Mouse (Mus musculus) hindbrain, embryonic 13.5 days (tissue): ENCODE results near the gene Bag6. TPM values are rescaled to one million over a fixed set of nuclear protein-coding genes. Genes with fewer than 3 reads are reported as not detected.
A peak's percentile ranks its signal among the peaks of the same experiment; 100 is the strongest.

ENCODE experiments used
- ATAC-seq: fragments of 200-750 bp; cut with Nextera tagmentation; 2 replicates; pipeline ENCODE4 v1.8.0; 2017; ENCODE audit warnings: moderate TSS enrichment; ENCODE audit not compliant: low FRiP score
- H3K27ac ChIP-seq: fragments of 300-500 bp; sonication (generic); 2 replicates; pipeline ENCODE4 v1.5.1; 2015; ENCODE audit warnings: inconsistent platforms, mild to moderate bottlenecking, moderate library complexity
- H3K27me3 ChIP-seq: fragments of 300-500 bp; sonication (generic); 2 replicates; pipeline ENCODE4 v1.6.1; 2015; ENCODE audit warnings: mild to moderate bottlenecking, inconsistent platforms
- H3K36me3 ChIP-seq: fragments of 300-500 bp; sonication (generic); 2 replicates; pipeline ENCODE4 v1.6.1; 2015; ENCODE audit warnings: mild to moderate bottlenecking, inconsistent platforms
- H3K4me1 ChIP-seq: fragments of 300-500 bp; sonication (generic); replicated peaks from 2 replicates; pipeline ENCODE4 v1.6.1; 2015; ENCODE audit warnings: inconsistent platforms
- H3K4me2 ChIP-seq: fragments of 300-500 bp; sonication (generic); 2 replicates; pipeline ENCODE4 v1.6.1; 2015; ENCODE audit warnings: inconsistent platforms, mild to moderate bottlenecking, moderate library complexity
- H3K4me3 ChIP-seq: fragments of 300-500 bp; sonication (generic); 2 replicates; pipeline ENCODE4 v1.5.1; 2015; ENCODE audit warnings: mild to moderate bottlenecking, inconsistent platforms
- H3K9ac ChIP-seq: fragments of 300-500 bp; sonication (generic); 2 replicates; pipeline ENCODE4 v1.6.1; 2015; ENCODE audit warnings: mild to moderate bottlenecking, inconsistent platforms
- H3K9me3 ChIP-seq: fragments of 300-500 bp; sonication (generic); 2 replicates; pipeline ENCODE4 v1.6.1; 2016; ENCODE audit warnings: inconsistent platforms
- WGBS: fragments of 180-500 bp; shearing (Covaris S2); methylation state at CpG from one replicate; pipeline ENCODE4 v1.1.7; 2015; 5-methylcytosine and 5-hydroxymethylcytosine counted together
- polyA plus RNA-seq: library from polyadenylated mRNA; unstranded; fragments of >200 nt; fragmentation: Nextera tagmentation; extraction: Ambion mirVana; gene quantifications from 2 replicates; pipeline ENCODE4 v1.2.1, GENCODE M21; 2015

Gene Bag6
- polyA plus RNA-seq, 1 experiment from 2014 or later = 76.5 TPM

DNA sequence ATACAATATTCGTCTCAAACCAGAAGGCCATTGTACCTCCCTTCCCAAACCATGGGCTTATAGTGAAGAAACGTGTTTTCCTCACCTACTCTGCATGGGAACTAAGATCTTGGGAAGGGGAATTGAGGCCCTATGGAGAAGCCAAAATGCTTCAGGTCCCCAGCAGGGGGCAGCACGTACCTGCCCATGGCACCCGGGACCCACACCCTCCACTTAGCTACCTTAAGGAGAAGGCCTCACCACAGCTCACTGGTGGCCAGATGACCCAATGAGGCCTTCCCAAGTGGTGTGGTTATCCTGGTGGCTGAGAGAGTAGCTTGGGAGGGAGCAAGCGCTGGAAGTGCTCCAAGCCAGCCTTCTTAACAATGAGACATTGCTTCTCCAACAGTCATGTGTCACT is 43.5 kb downstream of the Bag6 start:
- H3K4me2 ChIP-seq = no peak overlapping the region
- H3K27me3 ChIP-seq = no peaks in the 10 kb centered on the region
- no peaks in the 10 kb centered on the region for H3K9me3 ChIP-seq
- H3K4me1 ChIP-seq = no peaks in the 10 kb centered on the region
- H3K4me3 ChIP-seq = no peak overlapping the region
- no peak for ATAC-seq
- no peak overlapping the region for H3K9ac ChIP-seq
- no peak overlapping the region for H3K27ac ChIP-seq
- WGBS = 14% methylated on average over 5 of the region's 5 CpGs
- no peaks in the 10 kb centered on the region for H3K36me3 ChIP-seq

- 93% methylated on average over 5 of the region's 5 CpGs for WGBS
- no peaks in the 10 kb centered on the region for H3K27me3 ChIP-seq
- no peaks in the 10 kb centered on the region for H3K4me1 ChIP-seq
- no peaks in the 10 kb centered on the region for H3K9me3 ChIP-seq
- no peaks in the 10 kb centered on the region for H3K36me3 ChIP-seq
- H3K4me3 ChIP-seq = no peak overlapping the region
- H3K9ac ChIP-seq = no peak overlapping the region
- no peak overlapping the region for H3K4me2 ChIP-seq
- no peak for ATAC-seq
- no peak overlapping the region for H3K27ac ChIP-seq
These were observed 45.1 kb downstream of the Bag6 start for GRCm38 (mm10) chr17:35180093-35180492.

- H3K4me2 ChIP-seq = peak overlapping the region; percentile 49
- 2% methylated on average over 17 of the region's 18 CpGs for WGBS
- H3K9ac ChIP-seq = peak overlapping the region; percentile 46; the same call in 1 of the 2 replicates
- H3K36me3 ChIP-seq = no peaks in the 10 kb centered on the region
- H3K4me1 ChIP-seq = peaks cover 8% of the 10 kb centered on the region; the same call in 1 of the 2 replicates
- H3K27ac ChIP-seq = peak overlapping the region; percentile 70; the same call in 1 of the 2 replicates
- ATAC-seq = 0 out of 2 replicates have a peak, but pooled peaks have one; percentile 46
- peak overlapping the region; percentile 26 for H3K4me3 ChIP-seq
- H3K27me3 ChIP-seq = no peaks in the 10 kb centered on the region
- H3K9me3 ChIP-seq = no peaks in the 10 kb centered on the region
These were observed 50.9 kb downstream of the Bag6 start for GRCm38 (mm10) chr17:35185639-35186611.

DNA sequence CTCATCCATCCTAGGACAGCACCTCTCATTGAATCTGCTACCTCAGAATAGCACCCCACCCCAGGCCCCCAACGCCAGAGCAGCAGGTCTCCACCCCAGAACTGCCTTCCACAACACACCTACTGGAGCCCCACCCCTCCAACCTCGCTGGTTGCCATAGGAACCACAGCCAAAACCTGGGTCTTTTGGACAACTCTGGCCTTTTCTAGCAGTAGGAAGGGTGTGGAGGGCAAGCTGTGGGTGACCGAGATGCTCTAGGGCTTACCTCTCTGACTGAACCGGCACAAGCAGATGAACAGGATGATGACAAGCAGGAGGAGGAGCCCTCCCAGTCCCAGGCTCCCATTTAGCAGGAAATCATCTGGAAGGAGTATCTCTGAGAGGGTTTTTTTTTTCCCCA is 51.7 kb downstream of the Bag6 start:
- peaks cover 8% of the 10 kb centered on the region; the same call in 1 of the 2 replicates for H3K4me1 ChIP-seq
- no peaks in the 10 kb centered on the region for H3K9me3 ChIP-seq
- no peak overlapping the region for H3K9ac ChIP-seq
- WGBS = 1% methylated on average over 4 of the region's 4 CpGs
- no peaks in the 10 kb centered on the region for H3K36me3 ChIP-seq
- peak overlapping the region; percentile 70; the same call in 1 of the 2 replicates for H3K27ac ChIP-seq
- H3K4me2 ChIP-seq = peak overlapping the region; percentile 49
- peak overlapping the region; percentile 26; the same call in 1 of the 2 replicates for H3K4me3 ChIP-seq
- H3K27me3 ChIP-seq = no peaks in the 10 kb centered on the region
- ATAC-seq = no peak

- Histone ChIP-seq H3K4me2 (no peak overlapping the region), H3K36me3 (no peaks in the 10 kb centered on the region), H3K4me3 (no peak overlapping the region), H3K27ac (no peak overlapping the region), H3K9ac (no peak overlapping the region), H3K9me3 (no peaks in the 10 kb centered on the region), H3K4me1 (peaks cover 8% of the 10 kb centered on the region; the same call in 1 of the 2 replicates), H3K27me3 (no peaks in the 10 kb centered on the region)
- 74% methylated on average over 4 of the region's 4 CpGs for WGBS
- ATAC-seq = no peak
These were observed 52.4 kb downstream of the Bag6 start for GRCm38 (mm10) chr17:35187345-35187744.

GRCm38 (mm10) chr17:35187959-35188610 is 53.1 kb downstream of the Bag6 start, which contains the start of gene Lst1:
Gene Lst1, minus strand, starts transcription at chr17:35188439.
- no peak within 1 kb of the TSS for H3K4me3 ChIP-seq
- H3K9ac ChIP-seq = no peak within 1 kb of the TSS
- H3K36me3 ChIP-seq = no peaks in the 10 kb centered on the region
- H3K27ac ChIP-seq = no peak within 1 kb of the TSS
- no peak for ATAC-seq
- H3K9me3 ChIP-seq = no peaks in the 10 kb centered on the region
- H3K4me2 ChIP-seq = no peak within 1 kb of the TSS
- 81% methylated on average over 7 of the region's 7 CpGs for WGBS
- peaks cover 8% of the 10 kb centered on the region; the same call in 1 of the 2 replicates for H3K4me1 ChIP-seq
- no peaks in the 10 kb centered on the region for H3K27me3 ChIP-seq

DNA sequence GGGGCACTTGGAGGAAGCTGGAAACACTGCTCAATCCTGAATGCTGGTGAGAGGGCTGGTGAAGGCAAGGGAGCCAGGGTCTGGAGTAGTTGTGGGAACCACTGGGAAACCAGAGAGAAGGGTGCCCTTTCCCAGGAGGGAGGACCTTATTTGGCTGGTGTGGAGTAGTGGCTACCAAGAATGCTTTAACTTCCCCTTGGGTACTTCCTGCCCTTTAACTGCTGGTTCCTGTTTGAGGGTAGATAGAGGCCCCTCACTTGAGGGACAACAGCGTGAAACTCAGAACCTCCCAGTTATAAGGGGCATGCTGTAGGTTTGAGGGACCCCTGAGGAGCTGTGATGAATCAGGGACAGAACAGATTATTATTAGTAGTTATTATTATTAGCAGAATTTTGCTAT is 54.2 kb downstream of the Bag6 start:
- Histone ChIP-seq H3K4me3 (no peak overlapping the region), H3K4me1 (peaks cover 8% of the 10 kb centered on the region; the same call in 1 of the 2 replicates), H3K27ac (no peak overlapping the region), H3K36me3 (no peaks in the 10 kb centered on the region), H3K9me3 (no peaks in the 10 kb centered on the region), H3K27me3 (peaks cover 7% of the 10 kb centered on the region), H3K4me2 (no peak overlapping the region), H3K9ac (no peak overlapping the region)
- WGBS = 57% methylated on average over 1 of the region's 1 CpGs
- no peak for ATAC-seq

DNA sequence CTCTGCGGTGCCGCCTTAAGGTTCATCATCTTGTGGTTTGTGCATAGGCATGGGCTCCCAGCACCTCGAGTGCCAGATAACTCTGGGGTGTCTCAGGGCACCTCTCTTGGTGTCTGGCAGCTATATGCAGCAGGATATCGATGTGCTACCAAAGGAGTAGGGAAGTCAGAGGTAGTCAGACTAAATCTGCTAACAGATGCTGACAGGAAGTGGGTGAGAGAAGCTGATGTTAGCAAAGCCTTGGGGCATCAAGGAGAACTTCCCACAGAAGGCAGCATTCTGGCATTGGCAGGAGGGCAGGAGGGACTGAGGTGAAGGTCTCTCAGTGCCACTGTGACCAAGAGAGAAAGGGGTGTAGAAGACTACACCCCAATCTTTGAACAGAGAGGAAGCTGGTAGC is 55.1 kb downstream of the Bag6 start:
- peaks cover 17% of the 10 kb centered on the region for H3K27me3 ChIP-seq
- ATAC-seq = no peak
- H3K4me1 ChIP-seq = peaks cover 15% of the 10 kb centered on the region
- no peak overlapping the region for H3K9ac ChIP-seq
- WGBS = 77% methylated on average over 4 of the region's 4 CpGs
- no peak overlapping the region for H3K4me2 ChIP-seq
- no peaks in the 10 kb centered on the region for H3K36me3 ChIP-seq
- no peaks in the 10 kb centered on the region for H3K9me3 ChIP-seq
- no peak overlapping the region for H3K4me3 ChIP-seq
- H3K27ac ChIP-seq = no peak overlapping the region

DNA sequence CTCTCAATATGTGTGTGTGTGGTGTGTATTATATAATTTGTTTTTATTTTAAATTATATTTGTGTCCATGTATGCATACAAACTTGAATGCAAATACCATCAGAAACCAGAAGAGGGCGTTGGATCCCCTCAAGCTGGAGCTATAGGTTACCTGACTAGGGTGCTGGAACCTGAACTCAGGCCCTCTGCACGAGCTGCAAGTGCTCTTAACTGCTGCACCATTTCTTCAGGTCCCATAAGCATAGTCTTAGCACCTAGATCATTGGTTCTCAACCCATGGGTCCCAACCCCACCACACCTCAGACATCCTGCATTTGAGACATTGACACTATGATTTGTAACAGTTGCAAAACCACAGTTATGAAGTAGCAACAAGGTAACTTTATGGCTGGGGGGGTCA is 56.7 kb downstream of the Bag6 start:
- no peak overlapping the region for H3K4me2 ChIP-seq
- no peak for ATAC-seq
- 52% methylated on average over 2 of the region's 2 CpGs for WGBS
- H3K9ac ChIP-seq = no peak overlapping the region
- H3K9me3 ChIP-seq = no peaks in the 10 kb centered on the region
- no peaks in the 10 kb centered on the region for H3K36me3 ChIP-seq
- H3K27me3 ChIP-seq = peaks cover 33% of the 10 kb centered on the region
- H3K4me3 ChIP-seq = no peak overlapping the region
- no peak overlapping the region for H3K27ac ChIP-seq
- peaks cover 18% of the 10 kb centered on the region for H3K4me1 ChIP-seq

DNA sequence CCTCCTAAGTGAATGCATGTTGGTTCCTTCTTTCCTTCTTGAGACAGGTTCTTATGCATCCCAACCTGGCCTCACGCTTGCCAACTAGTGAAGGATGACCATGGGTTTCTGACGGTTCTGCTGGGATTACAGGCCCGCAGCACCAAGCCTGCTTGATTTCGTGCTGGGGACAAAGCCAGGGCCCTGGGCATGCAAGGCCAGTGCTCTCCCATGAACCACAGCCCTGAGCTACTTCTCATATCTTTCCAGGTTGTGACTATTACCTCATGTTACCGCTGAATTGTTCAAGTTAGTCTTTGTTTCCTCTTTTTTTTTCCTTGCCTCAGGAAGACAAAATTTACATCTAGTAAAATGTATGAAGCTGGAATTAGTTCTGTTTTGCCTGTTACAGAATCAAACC is 57.9 kb downstream of the Bag6 start:
- Histone ChIP-seq H3K9me3 (no peaks in the 10 kb centered on the region), H3K4me3 (no peak overlapping the region), H3K36me3 (no peaks in the 10 kb centered on the region), H3K27me3 (peaks cover 41% of the 10 kb centered on the region), H3K9ac (no peak overlapping the region), H3K27ac (no peak overlapping the region), H3K4me1 (peaks cover 18% of the 10 kb centered on the region), H3K4me2 (no peak overlapping the region)
- 84% methylated on average over 5 of the region's 5 CpGs for WGBS
- ATAC-seq = no peak

DNA sequence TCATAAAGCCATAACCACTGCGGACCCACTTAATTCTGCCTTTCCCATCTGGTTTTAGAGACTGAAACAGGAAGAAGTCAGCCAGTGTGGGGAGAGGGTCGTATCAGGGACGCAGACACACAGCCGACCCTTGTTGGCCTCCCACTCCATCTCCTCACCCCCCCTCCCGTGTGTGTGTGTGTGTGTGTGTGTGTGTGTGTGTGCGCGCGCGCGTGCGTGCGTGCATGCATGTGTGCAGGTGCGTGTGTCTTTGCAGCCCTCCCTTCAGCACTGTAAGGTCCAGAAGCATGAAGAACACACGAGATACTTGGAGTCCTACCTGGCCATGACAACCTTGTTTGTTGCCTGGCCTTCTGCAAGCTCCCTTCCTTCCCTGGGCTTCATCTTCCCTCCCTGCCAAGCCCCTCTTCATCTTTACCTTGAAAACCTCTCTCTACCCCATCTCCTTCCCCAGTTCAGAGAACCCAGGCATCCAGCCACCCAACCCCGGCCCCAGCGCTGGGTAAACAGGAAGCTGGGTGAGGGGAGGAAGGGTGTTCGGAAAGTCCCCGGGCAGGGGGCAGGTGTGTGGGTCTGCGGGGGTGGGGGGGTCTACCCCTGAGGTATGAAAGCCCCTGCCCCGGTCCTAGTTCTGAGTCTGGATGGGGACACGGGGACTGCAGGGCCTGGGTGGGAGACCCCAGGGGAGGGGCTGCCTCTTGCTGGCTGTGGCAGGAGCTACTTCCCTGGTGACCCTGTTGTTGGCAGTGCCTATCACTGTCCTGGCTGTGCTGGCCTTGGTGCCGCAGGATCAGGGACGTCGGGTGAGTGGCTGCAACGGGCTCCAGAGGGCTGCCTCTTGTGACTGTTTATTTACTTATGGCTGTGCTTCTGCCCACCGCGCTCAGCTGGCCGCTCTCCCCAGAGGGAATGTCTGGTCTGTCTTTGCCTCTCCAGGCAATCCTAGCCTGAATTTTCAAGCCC is 59.2 kb downstream of the Bag6 start, which contains the start of gene Ltb:
TSS of gene Ltb (plus strand) at position 559 of the 963 bp plus-strand sequence.
- H3K4me2 ChIP-seq = peak within 1 kb of the TSS; percentile 65
- no peak within 1 kb of the TSS; the same call in 1 of the 2 replicates for H3K9ac ChIP-seq
- no peak for ATAC-seq
- H3K4me3 ChIP-seq = peak within 1 kb of the TSS; percentile 40; the same call in 1 of the 2 replicates
- peaks cover 50% of the 10 kb centered on the region for H3K27me3 ChIP-seq
- H3K36me3 ChIP-seq = no peaks in the 10 kb centered on the region
- WGBS = 72% methylated on average over 28 of the region's 28 CpGs
- H3K9me3 ChIP-seq = no peaks in the 10 kb centered on the region
- H3K27ac ChIP-seq = no peak within 1 kb of the TSS
- H3K4me1 ChIP-seq = peaks cover 18% of the 10 kb centered on the region
